Mouse (Mus musculus): ENCODE data around the gene Arhgap23. TPM values are rescaled to one million over a fixed set of nuclear protein-coding genes. Genes with fewer than 3 reads are reported as not detected.

Gene Arhgap23
- polyA plus RNA-seq, 1 experiment from 2014 or later, result 3.5 TPM

DNA sequence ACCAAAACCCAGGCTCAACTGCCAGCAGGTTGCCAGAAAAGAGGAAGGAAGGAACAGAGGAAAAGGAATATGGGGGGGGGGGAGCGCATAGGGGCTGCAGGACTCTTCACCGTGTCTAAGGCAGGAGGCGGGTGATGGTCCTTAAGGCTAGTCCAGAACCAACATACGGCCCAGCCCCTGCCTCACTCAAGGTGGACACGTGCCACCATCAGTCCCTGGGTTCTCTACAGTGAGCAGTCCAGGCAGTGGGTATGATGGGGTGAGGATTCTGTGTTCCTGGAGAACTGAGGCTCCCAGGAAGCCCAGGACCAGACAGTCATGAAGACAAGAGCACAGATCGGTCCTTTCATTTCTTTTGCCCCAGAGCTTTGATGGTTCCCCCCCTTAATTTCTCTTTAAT, 114.7 kb downstream of the Arhgap23 start:
- no peak for TF ChIP-seq CTCF (IDR thresholded peaks at IDR 0.05; ENCODE audit: low read depth)
- Histone ChIP-seq H3K9me3 (ENCODE audit: control insufficient read depth) (no peaks in the 10 kb centered on the region), H3K4me3 (ENCODE audit: low read depth, low read length) (no peak overlapping the region), H3K27me3 (replicated peaks; ENCODE audit: control insufficient read depth, insufficient read depth, low read length) (peaks cover 38% of the 10 kb centered on the region), H3K4me1 (replicated peaks; ENCODE audit: control insufficient read depth, insufficient read depth, low read length) (0 out of 2 replicates have a peak, but pooled peaks cover 4% of the 10 kb centered on the region), H3K4me2 (replicated peaks; ENCODE audit: low read depth) (no peak overlapping the region), H3K9ac (ENCODE audit: low read depth, low read length) (no peak overlapping the region), H3K36me3 (ENCODE audit: control insufficient read depth, insufficient read depth) (no peaks in the 10 kb centered on the region), H3K27ac (ENCODE audit: low read depth, low read length) (no peak overlapping the region)
- 82% methylated on average over 6 of the region's 6 CpGs for WGBS
- no peak for ATAC-seq

DNA sequence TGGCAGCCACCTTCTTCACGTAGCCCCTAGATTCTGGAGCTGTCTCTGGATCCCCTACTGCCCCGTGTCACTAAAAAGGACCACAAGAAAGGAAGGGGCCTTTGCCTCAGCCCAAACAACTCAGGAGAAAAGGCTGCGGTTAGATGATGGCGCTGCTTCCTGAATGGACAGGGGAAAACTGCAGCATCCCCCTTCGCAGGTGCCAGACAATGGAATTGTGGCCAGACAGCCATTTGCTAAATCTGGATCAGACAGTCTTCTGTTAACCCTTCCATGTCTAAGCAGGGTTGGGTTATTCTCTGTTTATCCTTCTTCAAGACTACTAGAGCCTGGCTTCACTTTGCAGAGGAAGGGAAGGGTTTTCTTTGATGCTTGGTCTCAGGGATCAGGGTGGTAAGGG, 115.6 kb downstream of the Arhgap23 start:
- TF ChIP-seq CTCF (IDR thresholded peaks at IDR 0.05; ENCODE audit: low read depth), result no peak
- H3K27me3 ChIP-seq (replicated peaks; ENCODE audit: control insufficient read depth, insufficient read depth, low read length), result peaks cover 47% of the 10 kb centered on the region
- ATAC-seq, result no peak
- 0 out of 2 replicates have a peak, but pooled peaks cover 4% of the 10 kb centered on the region for H3K4me1 ChIP-seq (replicated peaks; ENCODE audit: control insufficient read depth, insufficient read depth, low read length)
- no peak overlapping the region for H3K9ac ChIP-seq (ENCODE audit: low read depth, low read length)
- no peaks in the 10 kb centered on the region for H3K36me3 ChIP-seq (ENCODE audit: control insufficient read depth, insufficient read depth)
- no peak overlapping the region for H3K27ac ChIP-seq (ENCODE audit: low read depth, low read length)
- 72% methylated on average over 5 of the region's 5 CpGs for WGBS
- no peaks in the 10 kb centered on the region for H3K9me3 ChIP-seq (ENCODE audit: control insufficient read depth)
- no peak overlapping the region for H3K4me3 ChIP-seq (ENCODE audit: low read depth, low read length)
- no peak overlapping the region for H3K4me2 ChIP-seq (replicated peaks; ENCODE audit: low read depth)

DNA sequence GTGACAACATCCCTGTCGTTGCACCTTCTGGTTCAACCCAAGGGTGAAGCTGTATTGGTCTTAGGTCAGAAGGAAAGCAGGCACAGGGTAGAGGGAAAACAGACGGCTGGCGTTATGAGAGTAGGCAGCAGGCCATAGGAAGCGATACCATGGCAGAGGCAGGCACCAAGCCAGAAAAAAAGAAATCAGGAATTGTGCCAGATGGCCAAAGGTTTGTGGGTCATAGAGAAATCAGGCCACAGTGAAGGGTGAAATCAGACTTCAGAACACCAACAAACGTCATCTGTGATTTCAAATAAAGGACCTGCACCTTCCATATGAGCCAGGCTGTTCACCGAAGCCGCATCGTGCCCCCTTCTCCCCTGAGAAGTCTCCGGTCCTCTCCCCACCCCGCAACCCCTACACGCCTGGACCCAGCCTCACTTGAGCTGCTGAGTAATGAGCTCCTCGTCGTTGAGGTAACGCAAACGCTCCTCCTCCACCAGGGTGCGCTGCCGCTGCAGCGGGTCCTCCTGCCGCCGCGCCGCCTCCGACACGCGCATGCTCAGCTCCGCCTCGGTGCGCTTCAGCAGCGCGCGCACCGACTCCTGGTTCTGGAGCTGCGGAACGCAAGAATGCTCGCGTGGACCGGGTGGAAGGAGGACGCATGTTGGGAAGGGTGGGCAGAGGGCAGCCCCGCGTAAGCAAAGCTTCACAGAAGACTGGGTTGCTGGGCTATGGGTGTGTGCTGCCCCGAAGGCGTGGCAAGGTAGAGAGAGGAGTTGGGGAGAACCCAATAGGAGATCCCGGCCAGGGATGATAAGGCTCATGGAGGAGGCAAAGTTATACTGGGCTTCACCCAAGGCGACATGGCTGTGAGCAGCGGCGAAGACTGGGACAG, 116.3 kb downstream of the Arhgap23 start:
- Histone ChIP-seq H3K9ac (ENCODE audit: low read depth, low read length) (no peak overlapping the region), H3K9me3 (ENCODE audit: control insufficient read depth) (no peaks in the 10 kb centered on the region), H3K36me3 (ENCODE audit: control insufficient read depth, insufficient read depth) (no peaks in the 10 kb centered on the region), H3K27ac (ENCODE audit: low read depth, low read length) (no peak overlapping the region), H3K4me1 (replicated peaks; ENCODE audit: control insufficient read depth, insufficient read depth, low read length) (0 out of 2 replicates have a peak, but pooled peaks cover 4% of the 10 kb centered on the region), H3K27me3 (replicated peaks; ENCODE audit: control insufficient read depth, insufficient read depth, low read length) (peaks cover 54% of the 10 kb centered on the region), H3K4me2 (replicated peaks; ENCODE audit: low read depth) (peak overlapping the region; percentile 84), H3K4me3 (ENCODE audit: low read depth, low read length) (peak overlapping the region; percentile 39)
- peak; percentile 46 for ATAC-seq
- peak; percentile 100 for TF ChIP-seq CTCF (IDR thresholded peaks at IDR 0.05; ENCODE audit: low read depth)
- 7% methylated on average over 46 of the region's 46 CpGs for WGBS

GRCm38 (mm10) chr11:97532354-97532753, 117.0 kb downstream of the Arhgap23 start:
- no peaks in the 10 kb centered on the region for H3K36me3 ChIP-seq (ENCODE audit: control insufficient read depth, insufficient read depth)
- H3K9ac ChIP-seq (ENCODE audit: low read depth, low read length), result no peak overlapping the region
- no peak for ATAC-seq
- no peak for TF ChIP-seq CTCF (IDR thresholded peaks at IDR 0.05; ENCODE audit: low read depth)
- H3K9me3 ChIP-seq (ENCODE audit: control insufficient read depth), result no peaks in the 10 kb centered on the region
- no peak overlapping the region for H3K4me3 ChIP-seq (ENCODE audit: low read depth, low read length)
- H3K27ac ChIP-seq (ENCODE audit: low read depth, low read length), result no peak overlapping the region
- WGBS, result 15% methylated on average over 8 of the region's 8 CpGs
- peak overlapping the region; percentile 84 for H3K4me2 ChIP-seq (replicated peaks; ENCODE audit: low read depth)
- H3K4me1 ChIP-seq (replicated peaks; ENCODE audit: control insufficient read depth, insufficient read depth, low read length), result 0 out of 2 replicates have a peak, but pooled peaks cover 4% of the 10 kb centered on the region
- peaks cover 61% of the 10 kb centered on the region for H3K27me3 ChIP-seq (replicated peaks; ENCODE audit: control insufficient read depth, insufficient read depth, low read length)

DNA sequence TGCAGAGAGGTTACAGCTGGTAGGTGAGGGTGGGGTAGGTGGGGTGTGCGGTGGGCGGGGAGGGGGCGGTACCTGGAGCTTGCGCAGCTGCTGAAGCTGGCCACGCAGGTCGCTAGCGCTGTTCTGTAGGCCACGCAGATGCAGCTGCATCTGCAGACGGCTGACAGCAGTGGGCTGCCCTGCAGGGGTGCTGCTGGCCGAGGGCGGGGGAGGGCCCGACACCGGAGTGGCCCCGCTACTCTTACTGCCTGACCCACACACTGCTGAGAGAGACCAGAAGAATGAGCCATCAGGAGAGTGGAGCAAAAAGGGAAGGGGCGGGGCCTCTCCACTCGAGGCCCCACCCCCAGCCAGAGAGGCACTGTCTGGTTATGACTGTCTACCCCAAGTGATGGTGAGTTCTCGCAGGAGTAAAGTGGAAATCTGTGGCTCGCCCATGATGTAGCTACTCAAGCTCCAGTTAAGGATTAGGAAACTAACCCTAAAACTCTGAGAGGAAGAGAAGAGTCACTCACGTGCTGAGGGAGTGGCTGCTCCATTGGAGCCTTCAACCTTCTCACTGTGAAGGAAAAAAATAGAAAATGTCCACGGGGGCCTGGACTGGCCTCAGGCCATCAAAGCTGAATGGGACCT, 117.7 kb downstream of the Arhgap23 start:
- no peak for ATAC-seq
- Histone ChIP-seq H3K9me3 (ENCODE audit: control insufficient read depth) (no peaks in the 10 kb centered on the region), H3K4me2 (replicated peaks; ENCODE audit: low read depth) (peak overlapping the region; percentile 51), H3K4me1 (replicated peaks; ENCODE audit: control insufficient read depth, insufficient read depth, low read length) (0 out of 2 replicates have a peak, but pooled peaks cover 4% of the 10 kb centered on the region), H3K27ac (ENCODE audit: low read depth, low read length) (no peak overlapping the region), H3K9ac (ENCODE audit: low read depth, low read length) (no peak overlapping the region), H3K27me3 (replicated peaks; ENCODE audit: control insufficient read depth, insufficient read depth, low read length) (peaks cover 68% of the 10 kb centered on the region), H3K4me3 (ENCODE audit: low read depth, low read length) (0 out of 2 replicates have a peak overlapping the region, but pooled peaks have one; percentile 7), H3K36me3 (ENCODE audit: control insufficient read depth, insufficient read depth) (no peaks in the 10 kb centered on the region)
- WGBS, result 3% methylated on average over 20 of the region's 20 CpGs
- no peak for TF ChIP-seq CTCF (IDR thresholded peaks at IDR 0.05; ENCODE audit: low read depth)

GRCm38 (mm10) chr11:97533653-97534052, 118.3 kb downstream of the Arhgap23 start:
- H3K27me3 ChIP-seq (replicated peaks; ENCODE audit: control insufficient read depth, insufficient read depth, low read length), result peaks cover 70% of the 10 kb centered on the region
- 0 out of 2 replicates have a peak, but pooled peaks cover 1% of the 10 kb centered on the region for H3K4me1 ChIP-seq (replicated peaks; ENCODE audit: control insufficient read depth, insufficient read depth, low read length)
- no peaks in the 10 kb centered on the region for H3K36me3 ChIP-seq (ENCODE audit: control insufficient read depth, insufficient read depth)
- H3K9me3 ChIP-seq (ENCODE audit: control insufficient read depth), result no peaks in the 10 kb centered on the region
- H3K4me3 ChIP-seq (ENCODE audit: low read depth, low read length), result no peak overlapping the region
- ATAC-seq, result no peak
- no peak overlapping the region for H3K4me2 ChIP-seq (replicated peaks; ENCODE audit: low read depth)
- no peak for TF ChIP-seq CTCF (IDR thresholded peaks at IDR 0.05; ENCODE audit: low read depth)
- WGBS, result 34% methylated on average over 7 of the region's 7 CpGs
- no peak overlapping the region for H3K9ac ChIP-seq (ENCODE audit: low read depth, low read length)
- no peak overlapping the region for H3K27ac ChIP-seq (ENCODE audit: low read depth, low read length)

All from intestine, postnatal 0 days (tissue).